Mouse (Mus musculus) liver, embryonic 14.5 days (tissue): ENCODE data around the gene Robo1.

Source experiments
- CTCF ChIP-seq: IDR thresholded peaks from 2 replicates; pipeline ENCODE4 v1.5.1; 2016; ENCODE audit warnings: antibody characterized with exemption, low read depth, control low read depth
- EP300 ChIP-seq: IDR thresholded peaks from 2 replicates; pipeline ENCODE4 v1.6.1; 2016; ENCODE audit warnings: antibody characterized with exemption, low read depth

GRCm38 (mm10) chr16:72810942-72811341 lies 502.8 kb downstream of the Robo1 start:
- TF ChIP-seq CTCF (no peak), EP300 (no peak)
